ENCODE assay signal across 9 mouse cellular contexts in the genomic region with DNA sequence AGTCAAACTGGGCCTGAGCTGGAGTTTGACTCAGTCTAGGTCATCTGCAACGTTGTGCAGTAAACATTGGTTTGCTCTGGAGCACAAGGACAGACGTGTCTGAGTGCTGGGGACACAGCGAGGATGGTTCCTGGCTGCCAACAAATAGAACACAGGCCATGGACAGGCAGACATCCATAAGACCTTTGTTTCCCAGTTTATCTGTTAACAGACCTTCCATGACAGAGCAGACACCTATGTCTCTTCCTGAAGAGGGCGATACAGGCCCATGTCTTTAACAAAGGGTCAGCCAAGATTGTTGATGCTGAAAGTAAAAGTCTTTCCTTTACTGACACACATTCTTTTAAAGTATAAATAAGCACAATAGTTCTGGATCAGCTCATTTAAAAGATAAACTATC.
DNase-seq lines count a peak whose midpoint lies in the region; ATAC-seq and TF ChIP-seq lines count a peak whose summit lies in the region.
"Had no signal": no experiment of that assay in that cellular context is flagged by ENCODE, and none has a peak within 500 bp of the region (broad histone marks: within the 10 kb centered on the region; RNA-seq: fewer than 3 reads in every experiment).

No protein-coding gene starts in this region.

- no peak for TF ChIP-seq EP300 in lung, postnatal 0 days (IDR thresholded peaks at IDR 0.05)

- peak; percentile 20 for DNase-seq in cerebellum, adult 11-12 months
- DNase-seq in cerebellum, postnatal 4 days (ENCODE audit: low spot score in 2 of 2) = no peak
- peak; percentile 52 for DNase-seq in lung, postnatal 0 days (ENCODE audit: low spot score)
- DNase-seq in lung, adult 18-20 months = no peak
- peak; percentile 1 for DNase-seq in c-Kit-positive CD71-positive TER-119-positive erythroid progenitor cells, embryonic 14.5 days (ENCODE audit: low spot score)
- peak; percentile 36 for DNase-seq in retina, embryonic 14.5 days (ENCODE audit: low spot score)
- no peak for DNase-seq in heart, postnatal 14 days
- no peak for DNase-seq in right cerebral cortex, postnatal 36 days (ENCODE audit: low spot score in 2 of 2)

- no peaks in the 10 kb centered on the region for H3K9me3 ChIP-seq in lung, postnatal 0 days (ENCODE audit: low read length)

- H3K4me2 ChIP-seq in lung, postnatal 0 days (replicated peaks; ENCODE audit: low read depth, low read length) = no peak overlapping the region

- 45% methylated on average over 4 of the region's 4 CpGs for WGBS in lung, postnatal 0 days

- no peaks in the 10 kb centered on the region for H3K36me3 ChIP-seq in lung, postnatal 0 days (ENCODE audit: insufficient read depth, low read length)

- H3K27me3 ChIP-seq in lung, postnatal 0 days (replicated peaks; ENCODE audit: insufficient read depth, low read length) = no peaks in the 10 kb centered on the region

- no peak for ATAC-seq in lung, postnatal 0 days

- H3K4me1 ChIP-seq in lung, postnatal 0 days (ENCODE audit: insufficient read depth, low read depth, low read length) = no peaks in the 10 kb centered on the region

- H3K27ac ChIP-seq in lung, postnatal 0 days (ENCODE audit: low read length) = no peak overlapping the region

- no peak overlapping the region for H3K4me3 ChIP-seq in lung, postnatal 0 days (ENCODE audit: low read depth, low read length)
- H3K4me3 ChIP-seq: myocyte had no signal

- H3K9ac ChIP-seq in lung, postnatal 0 days (replicated peaks; ENCODE audit: low read depth) = no peak overlapping the region

- intact Hi-C loops in heart, postnatal 14 days (cut with DNase I) = loop anchor here (1.0 to 10.0 kb wide), 2 partner anchors 565 to 713 kb away; no protein-coding TSS in a partner anchor

- TF ChIP-seq CTCF in lung, postnatal 0 days (IDR thresholded peaks at IDR 0.05) = peak; percentile 64

Comparison
In these comparisons a context has a peak if more than half of its experiments do, and no peak if none do; other contexts are left out.
1. DNase-seq: peak in cerebellum, adult 11-12 months (single experiment), lung, postnatal 0 days (single experiment), c-Kit-positive CD71-positive TER-119-positive erythroid progenitor cells, embryonic 14.5 days (single experiment) and retina, embryonic 14.5 days (single experiment); none in cerebellum, postnatal 4 days (0 of 2), lung, adult 18-20 months (0 of 2), heart, postnatal 14 days (0 of 2) and right cerebral cortex, postnatal 36 days (0 of 2).